Mouse (Mus musculus): ENCODE results near the gene Tmprss3. TPM values are rescaled to one million over a fixed set of nuclear protein-coding genes. Genes with fewer than 3 reads are reported as not detected.

Tmprss3 gene
- polyA plus RNA-seq, 1 experiment from 2014 or later, result not detected

GRCm38 (mm10) chr17:31153785-31154184, 45.0 kb downstream of the Tmprss3 start:
- no peak overlapping the region for H3K4me3 ChIP-seq (ENCODE audit: low read length)
- 56% methylated on average over 8 of the region's 8 CpGs for WGBS
- H3K9ac ChIP-seq (ENCODE audit: low read length), result no peak overlapping the region
- H3K27ac ChIP-seq (ENCODE audit: low read length), result no peak overlapping the region
- no peaks in the 10 kb centered on the region for H3K4me1 ChIP-seq (ENCODE audit: control insufficient read depth, insufficient read depth, low read length)
- no peak for ATAC-seq (replicated peaks; ENCODE audit: extremely low read depth, insufficient read depth, low FRiP score)
- H3K9me3 ChIP-seq (replicated peaks; ENCODE audit: control insufficient read depth, low read length), result 0 out of 2 replicates have a peak, but pooled peaks cover under 1% of the 10 kb centered on the region
- H3K36me3 ChIP-seq (ENCODE audit: control insufficient read depth, insufficient read depth), result no peaks in the 10 kb centered on the region
- no peak overlapping the region for H3K4me2 ChIP-seq (ENCODE audit: low read depth, low read length)
- no peaks in the 10 kb centered on the region for H3K27me3 ChIP-seq (ENCODE audit: control insufficient read depth, insufficient read depth, low read length)

- no peak for ATAC-seq (replicated peaks; ENCODE audit: extremely low read depth, insufficient read depth, low FRiP score)
- no peak overlapping the region for H3K27ac ChIP-seq (ENCODE audit: low read length)
- no peak overlapping the region for H3K9ac ChIP-seq (ENCODE audit: low read length)
- H3K4me1 ChIP-seq (ENCODE audit: control insufficient read depth, insufficient read depth, low read length), result no peaks in the 10 kb centered on the region
- H3K4me3 ChIP-seq (ENCODE audit: low read length), result no peak overlapping the region
- H3K36me3 ChIP-seq (ENCODE audit: control insufficient read depth, insufficient read depth), result no peaks in the 10 kb centered on the region
- no peaks in the 10 kb centered on the region for H3K27me3 ChIP-seq (ENCODE audit: control insufficient read depth, insufficient read depth, low read length)
- WGBS, result 60% methylated on average over 9 of the region's 9 CpGs
- H3K9me3 ChIP-seq (replicated peaks; ENCODE audit: control insufficient read depth, low read length), result no peaks in the 10 kb centered on the region
- no peak overlapping the region for H3K4me2 ChIP-seq (ENCODE audit: low read depth, low read length)
Observed at GRCm38 (mm10) chr17:31152966-31153499, 45.7 kb downstream of the Tmprss3 start.

GRCm38 (mm10) chr17:31152512-31152911, 46.3 kb downstream of the Tmprss3 start:
- H3K27me3 ChIP-seq (ENCODE audit: control insufficient read depth, insufficient read depth, low read length), result no peaks in the 10 kb centered on the region
- no peak overlapping the region for H3K4me2 ChIP-seq (ENCODE audit: low read depth, low read length)
- H3K4me1 ChIP-seq (ENCODE audit: control insufficient read depth, insufficient read depth, low read length), result no peaks in the 10 kb centered on the region
- no peaks in the 10 kb centered on the region for H3K36me3 ChIP-seq (ENCODE audit: control insufficient read depth, insufficient read depth)
- WGBS, result 66% methylated on average over 5 of the region's 5 CpGs
- no peak overlapping the region for H3K4me3 ChIP-seq (ENCODE audit: low read length)
- no peaks in the 10 kb centered on the region for H3K9me3 ChIP-seq (replicated peaks; ENCODE audit: control insufficient read depth, low read length)
- ATAC-seq (replicated peaks; ENCODE audit: extremely low read depth, insufficient read depth, low FRiP score), result no peak
- no peak overlapping the region for H3K9ac ChIP-seq (ENCODE audit: low read length)
- H3K27ac ChIP-seq (ENCODE audit: low read length), result no peak overlapping the region

- no peak overlapping the region for H3K4me3 ChIP-seq (ENCODE audit: low read length)
- H3K27me3 ChIP-seq (ENCODE audit: control insufficient read depth, insufficient read depth, low read length), result no peaks in the 10 kb centered on the region
- H3K36me3 ChIP-seq (ENCODE audit: control insufficient read depth, insufficient read depth), result no peaks in the 10 kb centered on the region
- ATAC-seq (replicated peaks; ENCODE audit: extremely low read depth, insufficient read depth, low FRiP score), result no peak
- no peak overlapping the region for H3K27ac ChIP-seq (ENCODE audit: low read length)
- H3K9ac ChIP-seq (ENCODE audit: low read length), result no peak overlapping the region
- no peaks in the 10 kb centered on the region for H3K4me1 ChIP-seq (ENCODE audit: control insufficient read depth, insufficient read depth, low read length)
- no peak overlapping the region for H3K4me2 ChIP-seq (ENCODE audit: low read depth, low read length)
- 77% methylated on average over 9 of the region's 9 CpGs for WGBS
- H3K9me3 ChIP-seq (replicated peaks; ENCODE audit: control insufficient read depth, low read length), result peaks cover 6% of the 10 kb centered on the region; the same call in 1 of the 2 replicates
Observed at GRCm38 (mm10) chr17:31145998-31146397, 52.8 kb downstream of the Tmprss3 start.

GRCm38 (mm10) chr17:31144040-31145037, 54.4 kb downstream of the Tmprss3 start, which contains the start of gene Tff2:
TSS of gene Tff2 (minus strand) at chr17:31144282.
- no peak within 1 kb of the TSS for H3K4me2 ChIP-seq (ENCODE audit: low read depth, low read length)
- H3K9me3 ChIP-seq (replicated peaks; ENCODE audit: control insufficient read depth, low read length), result peaks cover 6% of the 10 kb centered on the region; the same call in 1 of the 2 replicates
- WGBS, result 56% methylated on average over 15 of the region's 15 CpGs
- no peak within 1 kb of the TSS for H3K4me3 ChIP-seq (ENCODE audit: low read length)
- no peaks in the 10 kb centered on the region for H3K27me3 ChIP-seq (ENCODE audit: control insufficient read depth, insufficient read depth, low read length)
- ATAC-seq (replicated peaks; ENCODE audit: extremely low read depth, insufficient read depth, low FRiP score), result no peak
- H3K9ac ChIP-seq (ENCODE audit: low read length), result no peak within 1 kb of the TSS
- no peaks in the 10 kb centered on the region for H3K4me1 ChIP-seq (ENCODE audit: control insufficient read depth, insufficient read depth, low read length)
- H3K27ac ChIP-seq (ENCODE audit: low read length), result no peak within 1 kb of the TSS
- H3K36me3 ChIP-seq (ENCODE audit: control insufficient read depth, insufficient read depth), result no peaks in the 10 kb centered on the region

GRCm38 (mm10) chr17:31142116-31142515, 56.7 kb downstream of the Tmprss3 start:
- Histone ChIP-seq H3K4me2 (ENCODE audit: low read depth, low read length) (no peak overlapping the region), H3K9ac (ENCODE audit: low read length) (no peak overlapping the region), H3K4me3 (ENCODE audit: low read length) (no peak overlapping the region), H3K9me3 (replicated peaks; ENCODE audit: control insufficient read depth, low read length) (peaks cover 6% of the 10 kb centered on the region; the same call in 1 of the 2 replicates), H3K27ac (ENCODE audit: low read length) (no peak overlapping the region), H3K27me3 (ENCODE audit: control insufficient read depth, insufficient read depth, low read length) (no peaks in the 10 kb centered on the region), H3K36me3 (ENCODE audit: control insufficient read depth, insufficient read depth) (no peaks in the 10 kb centered on the region), H3K4me1 (ENCODE audit: control insufficient read depth, insufficient read depth, low read length) (no peaks in the 10 kb centered on the region)
- no peak for ATAC-seq (replicated peaks; ENCODE audit: extremely low read depth, insufficient read depth, low FRiP score)
- 86% methylated on average over 7 of the region's 7 CpGs for WGBS

GRCm38 (mm10) chr17:31138398-31138797, 60.4 kb downstream of the Tmprss3 start:
- Histone ChIP-seq H3K4me2 (ENCODE audit: low read depth, low read length) (no peak overlapping the region), H3K4me3 (ENCODE audit: low read length) (no peak overlapping the region), H3K27ac (ENCODE audit: low read length) (no peak overlapping the region), H3K9ac (ENCODE audit: low read length) (no peak overlapping the region), H3K27me3 (ENCODE audit: control insufficient read depth, insufficient read depth, low read length) (0 out of 2 replicates have a peak, but pooled peaks cover 2% of the 10 kb centered on the region), H3K9me3 (replicated peaks; ENCODE audit: control insufficient read depth, low read length) (no peaks in the 10 kb centered on the region), H3K36me3 (ENCODE audit: control insufficient read depth, insufficient read depth) (no peaks in the 10 kb centered on the region), H3K4me1 (ENCODE audit: control insufficient read depth, insufficient read depth, low read length) (no peaks in the 10 kb centered on the region)
- 16% methylated on average over 5 of the region's 5 CpGs for WGBS
- no peak for ATAC-seq (replicated peaks; ENCODE audit: extremely low read depth, insufficient read depth, low FRiP score)

GRCm38 (mm10) chr17:31136821-31137220, 62.0 kb downstream of the Tmprss3 start:
- Histone ChIP-seq H3K9ac (ENCODE audit: low read length) (no peak overlapping the region), H3K4me1 (ENCODE audit: control insufficient read depth, insufficient read depth, low read length) (no peaks in the 10 kb centered on the region), H3K4me2 (ENCODE audit: low read depth, low read length) (no peak overlapping the region), H3K27ac (ENCODE audit: low read length) (no peak overlapping the region), H3K27me3 (ENCODE audit: control insufficient read depth, insufficient read depth, low read length) (0 out of 2 replicates have a peak, but pooled peaks cover 2% of the 10 kb centered on the region), H3K4me3 (ENCODE audit: low read length) (no peak overlapping the region), H3K9me3 (replicated peaks; ENCODE audit: control insufficient read depth, low read length) (no peaks in the 10 kb centered on the region), H3K36me3 (ENCODE audit: control insufficient read depth, insufficient read depth) (no peaks in the 10 kb centered on the region)
- ATAC-seq (replicated peaks; ENCODE audit: extremely low read depth, insufficient read depth, low FRiP score), result no peak
- WGBS, result 72% methylated on average over 1 of the region's 1 CpGs

- no peak for ATAC-seq (replicated peaks; ENCODE audit: extremely low read depth, insufficient read depth, low FRiP score)
- no peaks in the 10 kb centered on the region for H3K36me3 ChIP-seq (ENCODE audit: control insufficient read depth, insufficient read depth)
- H3K4me1 ChIP-seq (ENCODE audit: control insufficient read depth, insufficient read depth, low read length), result no peaks in the 10 kb centered on the region
- H3K27me3 ChIP-seq (ENCODE audit: control insufficient read depth, insufficient read depth, low read length), result 0 out of 2 replicates have a peak, but pooled peaks cover 2% of the 10 kb centered on the region
- H3K4me2 ChIP-seq (ENCODE audit: low read depth, low read length), result no peak overlapping the region
- 45% methylated on average over 3 of the region's 3 CpGs for WGBS
- no peak overlapping the region for H3K9ac ChIP-seq (ENCODE audit: low read length)
- no peaks in the 10 kb centered on the region for H3K9me3 ChIP-seq (replicated peaks; ENCODE audit: control insufficient read depth, low read length)
- no peak overlapping the region for H3K4me3 ChIP-seq (ENCODE audit: low read length)
- H3K27ac ChIP-seq (ENCODE audit: low read length), result no peak overlapping the region
Observed at GRCm38 (mm10) chr17:31136291-31136690, 62.5 kb downstream of the Tmprss3 start.

All from heart, embryonic 16.5 days (tissue).